Mouse (Mus musculus) macrophage (primary cell): ENCODE measurements around the gene Lipa. TPM values are rescaled to one million over a fixed set of nuclear protein-coding genes. Genes with fewer than 3 reads are reported as not detected.
A peak's percentile ranks its signal among the peaks of the same experiment; 100 is the strongest.

ENCODE experiments used
- H3K27ac ChIP-seq: fragments of 350-480 bp; formaldehyde crosslinking; 2 replicates; pipeline ENCODE4 v1.9.0; 2021
- H3K36me3 ChIP-seq: fragments of 350-480 bp; formaldehyde crosslinking; 2 replicates; pipeline ENCODE4 v1.9.0; 2021; ENCODE audit errors: inconsistent target
- H3K4me3 ChIP-seq: fragments of 350-480 bp; formaldehyde crosslinking; 2 replicates; pipeline ENCODE4 v1.9.0; 2021; ENCODE audit errors: inconsistent target
- H3K79me2 ChIP-seq: fragments of 350-480 bp; formaldehyde crosslinking; 2 replicates; pipeline ENCODE4 v1.9.0; 2021; ENCODE audit errors: inconsistent target
- WGBS: methylation state at CpG from one replicate; pipeline ENCODE4 v1.1.7; 2026; ENCODE audit warnings: inconsistent platforms; ENCODE audit not compliant: missing documents; 5-methylcytosine and 5-hydroxymethylcytosine counted together
- polyA plus RNA-seq: library from polyadenylated mRNA; stranded (reverse); fragments of 250-400 nt; gene quantifications from 3 replicates; pipeline ENCODE4 v1.2.4, GENCODE M21; 2018; ENCODE audit warnings: inconsistent platforms

The Lipa gene
- polyA plus RNA-seq, 1 experiment from 2014 or later = 1,428 TPM

GRCm38 (mm10) chr19:34517197-34517596 lies 10.1 kb downstream of the Lipa start:
- no peak overlapping the region for H3K4me3 ChIP-seq
- H3K36me3 ChIP-seq = peaks cover 32% of the 10 kb centered on the region
- H3K79me2 ChIP-seq = peaks cover 84% of the 10 kb centered on the region
- peak overlapping the region; percentile 100 for H3K27ac ChIP-seq
- WGBS = 51% methylated on average over 3 of the region's 3 CpGs

DNA sequence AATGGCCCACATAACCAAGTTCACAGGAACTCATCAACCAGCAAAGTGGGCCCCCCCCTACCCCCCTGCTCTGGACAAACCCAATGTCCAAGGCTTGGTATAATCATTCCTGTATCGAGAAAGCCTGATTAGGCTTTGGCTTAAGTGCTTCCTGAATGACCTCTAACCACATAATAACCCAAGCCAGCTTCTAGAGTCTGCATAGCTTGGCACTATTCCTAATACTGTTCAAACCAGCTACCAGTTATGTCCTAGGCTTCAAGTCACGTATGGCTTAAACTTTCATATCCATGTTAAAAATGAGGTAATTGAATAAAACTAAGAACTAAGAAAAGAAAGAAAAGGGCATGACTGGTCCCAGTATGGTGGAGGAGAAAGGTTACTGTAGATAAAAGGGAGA lies 10.9 kb downstream of the Lipa start:
- Histone ChIP-seq H3K27ac (peak overlapping the region; percentile 100), H3K79me2 (peaks cover 87% of the 10 kb centered on the region), H3K4me3 (no peak overlapping the region), H3K36me3 (peaks cover 35% of the 10 kb centered on the region)
- 85% methylated on average over 2 of the region's 2 CpGs for WGBS

- H3K79me2 ChIP-seq = peaks cover 88% of the 10 kb centered on the region
- H3K27ac ChIP-seq = peak overlapping the region; percentile 100
- H3K36me3 ChIP-seq = peaks cover 38% of the 10 kb centered on the region
- 0% methylated on average over 3 of the region's 3 CpGs for WGBS
- H3K4me3 ChIP-seq = no peak overlapping the region
These were observed 11.6 kb downstream of the Lipa start for GRCm38 (mm10) chr19:34515681-34516080.

DNA sequence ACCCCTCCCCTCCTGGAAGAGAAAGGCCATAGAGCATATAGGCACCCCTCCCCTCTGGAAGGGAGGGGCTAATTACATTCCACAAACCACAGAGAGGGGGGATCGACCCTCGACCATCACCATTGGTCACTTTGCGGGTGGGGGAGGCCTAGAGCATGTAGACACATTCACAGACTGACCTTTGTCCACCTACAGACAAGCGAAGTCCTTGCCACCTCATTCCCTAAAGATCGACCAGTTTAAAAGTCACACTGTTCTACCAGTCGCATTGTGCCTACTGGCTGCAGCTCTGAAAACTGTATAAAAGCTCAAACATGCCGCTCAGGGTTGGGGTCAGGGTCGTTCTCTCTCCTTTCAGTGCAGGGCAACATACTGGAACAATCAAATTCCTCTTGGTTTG lies 15.7 kb downstream of the Lipa start:
- 96% methylated on average over 4 of the region's 8 CpGs for WGBS
- Histone ChIP-seq H3K4me3 (no peak overlapping the region), H3K79me2 (peaks cover 92% of the 10 kb centered on the region), H3K27ac (peak overlapping the region; percentile 54), H3K36me3 (peaks cover 53% of the 10 kb centered on the region)

DNA sequence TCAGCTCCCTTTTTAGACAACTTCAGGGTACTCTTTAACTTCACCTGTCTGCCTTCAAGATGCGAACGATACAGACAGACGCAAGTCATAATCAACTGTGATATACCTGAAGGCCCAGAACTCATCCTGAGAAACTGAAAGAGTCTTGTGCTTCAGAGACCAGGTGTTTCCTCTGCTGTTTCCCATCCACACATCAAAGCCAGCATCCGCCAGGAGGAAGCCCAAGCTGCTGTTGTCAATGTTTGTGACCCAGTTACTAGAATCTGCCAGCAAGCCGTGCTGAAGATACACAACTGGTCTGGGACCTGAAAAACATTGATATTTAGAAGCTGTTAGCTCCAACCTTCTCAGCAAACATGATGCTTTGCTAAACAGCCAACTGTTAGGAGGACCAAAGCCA lies 16.6 kb downstream of the Lipa start:
- Histone ChIP-seq H3K36me3 (peaks cover 61% of the 10 kb centered on the region), H3K79me2 (peaks cover 99% of the 10 kb centered on the region), H3K27ac (peak overlapping the region; percentile 54), H3K4me3 (no peak overlapping the region)
- WGBS = 86% methylated on average over 5 of the region's 5 CpGs

- Histone ChIP-seq H3K4me3 (no peak overlapping the region), H3K27ac (no peak overlapping the region), H3K79me2 (peaks cover 90% of the 10 kb centered on the region), H3K36me3 (peaks cover 86% of the 10 kb centered on the region)
- WGBS = 80% methylated on average over 12 of the region's 12 CpGs
These were observed 22.0 kb downstream of the Lipa start for GRCm38 (mm10) chr19:34505161-34505721.

DNA sequence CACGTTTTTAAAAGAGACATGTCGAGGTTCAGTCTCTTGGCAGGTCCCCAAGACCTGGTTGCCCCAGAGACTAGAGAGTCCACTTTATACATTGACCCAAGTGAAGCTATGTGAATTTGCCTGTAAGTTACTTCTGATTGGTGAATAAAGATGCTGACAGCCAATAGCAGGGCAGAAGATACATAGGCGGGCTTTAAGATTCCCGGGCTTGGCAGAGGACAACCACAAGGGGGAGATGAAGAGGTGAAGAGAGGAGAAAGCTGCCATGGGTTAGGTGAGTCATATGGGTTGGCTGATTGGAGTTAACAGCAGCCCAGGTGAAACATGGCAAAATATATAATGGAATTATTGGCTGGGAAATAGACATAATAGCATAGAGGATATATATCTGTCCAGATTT lies 26.5 kb downstream of the Lipa start:
- Histone ChIP-seq H3K79me2 (peaks cover 45% of the 10 kb centered on the region), H3K27ac (no peak overlapping the region), H3K36me3 (peaks cover 86% of the 10 kb centered on the region), H3K4me3 (no peak overlapping the region)
- 37% methylated on average over 4 of the region's 4 CpGs for WGBS

GRCm38 (mm10) chr19:34496353-34496752 lies 30.9 kb downstream of the Lipa start:
- Histone ChIP-seq H3K27ac (no peak overlapping the region), H3K79me2 (peaks cover 6% of the 10 kb centered on the region; the same call in 1 of the 2 replicates), H3K36me3 (peaks cover 74% of the 10 kb centered on the region), H3K4me3 (no peak overlapping the region)
- WGBS = 100% methylated on average over 1 of the region's 1 CpGs

GRCm38 (mm10) chr19:34493859-34494258 lies 33.4 kb downstream of the Lipa start:
- peaks cover 51% of the 10 kb centered on the region for H3K36me3 ChIP-seq
- H3K79me2 ChIP-seq = no peaks in the 10 kb centered on the region; the same call in 1 of the 2 replicates
- WGBS = 89% methylated on average over 4 of the region's 4 CpGs
- no peak overlapping the region for H3K27ac ChIP-seq
- H3K4me3 ChIP-seq = no peak overlapping the region

- 22% methylated on average over 4 of the region's 4 CpGs for WGBS
- Histone ChIP-seq H3K79me2 (no peaks in the 10 kb centered on the region), H3K4me3 (no peak overlapping the region)
These were observed 43.7 kb downstream of the Lipa start for GRCm38 (mm10) chr19:34483547-34483946.

DNA sequence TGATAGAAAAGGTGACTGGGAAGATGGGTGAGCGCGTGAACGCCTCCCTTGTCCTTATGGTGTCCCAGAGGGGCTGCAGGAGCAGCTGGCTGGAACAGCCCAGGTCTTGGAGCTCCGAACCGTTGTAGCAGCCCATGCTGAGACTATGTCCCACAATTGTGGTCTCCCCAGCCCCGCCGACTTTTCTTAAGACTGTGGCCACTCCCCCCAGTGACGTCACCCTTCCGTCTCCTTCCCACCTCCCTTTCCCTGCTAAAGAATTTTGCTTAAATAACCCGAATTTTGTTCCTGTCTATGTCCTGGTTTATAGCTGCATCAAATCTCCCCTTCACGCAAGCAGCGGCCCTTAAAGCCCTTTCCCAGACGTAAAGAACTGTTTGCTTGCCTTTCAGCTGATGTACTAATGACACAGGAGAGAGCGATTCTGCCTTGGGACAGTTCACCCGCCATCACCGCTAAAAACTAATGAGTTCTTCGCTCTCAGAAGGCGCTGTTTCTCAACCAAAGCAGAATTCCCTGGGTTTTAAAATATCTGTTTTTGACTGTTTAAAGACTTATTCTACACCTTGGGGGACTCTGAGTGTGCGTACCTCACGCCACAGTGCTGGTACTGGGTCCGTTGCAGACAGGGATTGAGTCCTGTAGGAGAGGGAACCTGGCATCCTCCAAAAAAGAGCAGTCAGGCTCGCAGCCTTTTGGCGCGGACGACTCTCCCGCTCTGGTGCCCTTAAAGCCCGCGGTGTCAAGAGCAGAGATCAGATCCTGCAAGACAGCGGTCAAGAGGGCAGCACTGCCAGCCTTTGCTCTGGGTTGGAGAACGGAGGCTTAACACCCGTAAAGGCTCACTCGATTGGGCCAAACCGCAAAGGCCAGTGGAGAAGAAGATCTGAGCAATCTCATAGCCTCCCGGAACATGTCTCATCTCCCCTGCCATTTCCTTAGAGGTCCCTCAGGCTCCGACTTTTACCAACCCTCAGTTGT lies 52.0 kb downstream of the Lipa start, which contains the start of gene Ch25h:
TSS of gene Ch25h (minus strand) at position 174 of the 981 bp plus-strand sequence.
- Histone ChIP-seq H3K27ac (no peak within 1 kb of the TSS), H3K36me3 (no peaks in the 10 kb centered on the region), H3K79me2 (no peaks in the 10 kb centered on the region), H3K4me3 (peak within 1 kb of the TSS; percentile 53)
- WGBS = 10% methylated on average over 35 of the region's 35 CpGs

More at GRCm38 (mm10) chr19:34483547-34483946, 43.7 kb downstream of the Lipa start:
- H3K27ac ChIP-seq = no peak overlapping the region
- H3K36me3 ChIP-seq = no peaks in the 10 kb centered on the region

DNA sequence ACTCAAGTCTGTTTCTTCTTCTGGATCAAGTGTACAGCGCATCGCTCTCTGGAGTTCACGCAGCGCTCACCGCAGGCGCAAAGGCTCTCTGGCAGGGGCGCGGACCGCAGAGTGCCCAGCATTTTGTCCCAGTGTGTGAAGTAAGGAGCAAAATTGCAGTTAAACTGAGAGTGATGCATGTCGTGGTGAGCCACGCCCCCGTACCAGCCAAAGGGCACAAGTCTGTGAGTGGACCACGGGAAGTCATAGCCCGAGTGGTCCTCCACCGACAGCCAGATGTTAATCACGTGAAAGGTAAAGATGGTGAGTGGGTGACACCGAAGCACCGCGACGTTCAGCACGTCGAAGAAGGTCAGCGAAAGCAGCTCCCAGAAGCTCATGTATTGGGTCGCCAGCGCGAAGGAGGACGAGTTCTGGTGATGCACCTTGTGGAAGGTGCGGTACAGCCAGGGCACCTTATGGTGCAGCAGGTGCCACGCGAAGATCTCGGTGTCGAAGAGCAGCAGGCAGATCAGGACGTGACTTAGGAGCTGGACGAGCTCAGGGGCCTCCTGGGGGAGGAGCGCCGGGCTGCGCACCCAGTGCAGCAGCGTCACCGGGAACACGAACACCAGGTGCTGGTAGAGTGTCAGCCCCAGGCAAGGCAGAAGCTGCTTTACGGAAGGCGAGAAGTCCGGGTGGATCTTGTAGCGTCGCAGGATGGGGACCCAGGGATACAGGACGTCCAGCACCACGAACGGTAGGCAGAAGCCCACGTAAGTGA lies 52.9 kb downstream of the Lipa start:
- Histone ChIP-seq H3K27ac (no peak overlapping the region), H3K36me3 (no peaks in the 10 kb centered on the region), H3K4me3 (peak overlapping the region; percentile 53), H3K79me2 (no peaks in the 10 kb centered on the region)
- 16% methylated on average over 45 of the region's 49 CpGs for WGBS

- Histone ChIP-seq H3K4me3 (no peak overlapping the region), H3K27ac (peak overlapping the region; percentile 31), H3K36me3 (no peaks in the 10 kb centered on the region), H3K79me2 (no peaks in the 10 kb centered on the region)
- WGBS = 40% methylated on average over 2 of the region's 2 CpGs
These were observed 55.6 kb downstream of the Lipa start for GRCm38 (mm10) chr19:34471703-34472102.

GRCm38 (mm10) chr19:34468794-34469193 lies 58.5 kb downstream of the Lipa start:
- Histone ChIP-seq H3K27ac (no peak overlapping the region), H3K4me3 (no peak overlapping the region), H3K36me3 (no peaks in the 10 kb centered on the region), H3K79me2 (no peaks in the 10 kb centered on the region)
- 76% methylated on average over 3 of the region's 3 CpGs for WGBS
